8 mouse cellular contexts compared by ENCODE assay signal in genomic region chr17:47736856-47737255, GRCm38 (mm10). TPM values are rescaled to one million over a fixed set of nuclear protein-coding genes. Genes with fewer than 3 reads are reported as not detected.
DNase-seq lines count a peak whose midpoint lies in the region; ATAC-seq lines count a peak whose summit lies in the region.

Gene Tfeb, plus strand, starts transcription at chr17:47737030.

- H3K36me3 ChIP-seq in hindbrain, embryonic 13.5 days, result no peaks in the 10 kb centered on the region

- peaks cover 28% of the 10 kb centered on the region for H3K4me1 ChIP-seq in hindbrain, embryonic 13.5 days (replicated peaks)

- peak within 1 kb of the TSS; percentile 65 for H3K9ac ChIP-seq in hindbrain, embryonic 13.5 days

- H3K4me2 ChIP-seq in hindbrain, embryonic 13.5 days, result peak within 1 kb of the TSS; percentile 86

- peak; percentile 81 for ATAC-seq in hindbrain, embryonic 13.5 days (ENCODE audit: low FRiP score)

- H3K27ac ChIP-seq in hindbrain, embryonic 13.5 days, result no peak within 1 kb of the TSS

- peaks cover 51% of the 10 kb centered on the region for H3K27me3 ChIP-seq in hindbrain, embryonic 13.5 days

- no peaks in the 10 kb centered on the region for H3K9me3 ChIP-seq in hindbrain, embryonic 13.5 days

- peak within 1 kb of the TSS; percentile 55 for H3K4me3 ChIP-seq in hindbrain, embryonic 13.5 days

- peak; percentile 91 for DNase-seq in R1 (ENCODE audit: low read depth, low spot score)
- peak; percentile 98 to 99 for DNase-seq in cerebellum, postnatal 25 days
- DNase-seq in frontal cortex, postnatal 25 days (ENCODE audit: low spot score in 2 of 2), result peak; percentile 95 to 98
- DNase-seq in layer of hippocampus, postnatal 25 days (ENCODE audit: extremely low spot score in 1 of 2, low spot score in 1 of 2), result peak; percentile 99
- DNase-seq in lung, postnatal 14 days, result peak; percentile 99
- peak; percentile 97 for DNase-seq in ovary, postnatal 36 days (ENCODE audit: low spot score)
- DNase-seq in thymus, postnatal 14 days, result peak; percentile 99

- WGBS in hindbrain, embryonic 13.5 days, result under 1% methylated on average over 42 of the region's 47 CpGs

RNA-seq across cellular contexts. Expression of gene Tfeb, which starts in this region (rescaled TPM):
- polyA plus RNA-seq in hindbrain, embryonic 13.5 days (2015; fragmentation: Nextera tagmentation; extraction: Ambion mirVana), result 2.8 and 3.3 TPM in 2 replicates
- 10 to 100 TPM; 11.8 to 17.4 TPM for total RNA-seq in layer of hippocampus, postnatal 25 days (2021)
